Mouse (Mus musculus): ENCODE results near the gene Picalm. TPM values are rescaled to one million over a fixed set of nuclear protein-coding genes. Genes with fewer than 3 reads are reported as not detected.

Picalm gene
- polyA plus RNA-seq, 1 experiment from 2014 or later = 43.6 TPM

GRCm38 (mm10) chr7:90236289-90236905 is 106.4 kb downstream of the Picalm start:
- Histone ChIP-seq H3K4me3 (ENCODE audit: low read depth, low read length) (no peak overlapping the region), H3K9ac (ENCODE audit: low read depth, low read length) (no peak overlapping the region), H3K9me3 (replicated peaks; ENCODE audit: control insufficient read depth, low read length) (no peaks in the 10 kb centered on the region), H3K27ac (ENCODE audit: low read length) (no peak overlapping the region), H3K36me3 (ENCODE audit: control insufficient read depth, insufficient read depth) (no peaks in the 10 kb centered on the region), H3K27me3 (ENCODE audit: control insufficient read depth, insufficient read depth, low read depth, low read length) (no peaks in the 10 kb centered on the region), H3K4me2 (ENCODE audit: low read depth, low read length) (no peak overlapping the region), H3K4me1 (ENCODE audit: control insufficient read depth, low read depth, low read length) (no peaks in the 10 kb centered on the region)
- ATAC-seq (ENCODE audit: low read depth) = no peak
- 41% methylated on average over 4 of the region's 4 CpGs for WGBS (ENCODE audit: insufficient replicate concordance)

DNA sequence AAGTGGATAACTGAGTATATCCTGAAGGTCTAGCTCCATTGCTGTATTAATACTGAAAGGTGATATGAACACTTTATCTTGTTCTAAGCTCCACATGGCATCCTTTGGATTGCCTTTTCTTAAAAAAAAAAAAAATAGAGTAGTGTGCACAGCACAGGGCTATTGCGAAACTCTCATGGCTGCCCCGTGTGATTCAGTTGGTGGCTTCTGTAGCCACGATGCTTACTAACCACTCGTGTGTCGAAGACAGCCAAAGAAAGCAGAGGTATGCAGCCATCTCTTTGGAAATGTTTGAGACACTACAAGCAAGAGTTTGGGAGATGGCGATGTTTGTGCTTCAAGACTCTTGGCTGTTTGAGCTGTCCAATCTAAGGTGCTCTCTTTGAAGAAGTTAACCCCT is 113.1 kb downstream of the Picalm start:
- H3K9me3 ChIP-seq (replicated peaks; ENCODE audit: control insufficient read depth, low read length) = no peaks in the 10 kb centered on the region
- no peak for ATAC-seq (ENCODE audit: low read depth)
- no peak overlapping the region for H3K9ac ChIP-seq (ENCODE audit: low read depth, low read length)
- no peak overlapping the region for H3K4me2 ChIP-seq (ENCODE audit: low read depth, low read length)
- WGBS (ENCODE audit: insufficient replicate concordance) = 29% methylated on average over 6 of the region's 6 CpGs
- no peak overlapping the region for H3K4me3 ChIP-seq (ENCODE audit: low read depth, low read length)
- no peaks in the 10 kb centered on the region for H3K4me1 ChIP-seq (ENCODE audit: control insufficient read depth, low read depth, low read length)
- H3K27me3 ChIP-seq (ENCODE audit: control insufficient read depth, insufficient read depth, low read depth, low read length) = no peaks in the 10 kb centered on the region
- H3K27ac ChIP-seq (ENCODE audit: low read length) = no peak overlapping the region
- H3K36me3 ChIP-seq (ENCODE audit: control insufficient read depth, insufficient read depth) = no peaks in the 10 kb centered on the region

GRCm38 (mm10) chr7:90243643-90244042 is 113.6 kb downstream of the Picalm start:
- peak; percentile 41 for ATAC-seq (ENCODE audit: low read depth)
- Histone ChIP-seq H3K27me3 (ENCODE audit: control insufficient read depth, insufficient read depth, low read depth, low read length) (no peaks in the 10 kb centered on the region), H3K27ac (ENCODE audit: low read length) (no peak overlapping the region), H3K9ac (ENCODE audit: low read depth, low read length) (no peak overlapping the region), H3K4me3 (ENCODE audit: low read depth, low read length) (no peak overlapping the region), H3K9me3 (replicated peaks; ENCODE audit: control insufficient read depth, low read length) (no peaks in the 10 kb centered on the region), H3K4me1 (ENCODE audit: control insufficient read depth, low read depth, low read length) (no peaks in the 10 kb centered on the region), H3K36me3 (ENCODE audit: control insufficient read depth, insufficient read depth) (no peaks in the 10 kb centered on the region), H3K4me2 (ENCODE audit: low read depth, low read length) (no peak overlapping the region)
- 12% methylated on average over 5 of the region's 5 CpGs for WGBS (ENCODE audit: insufficient replicate concordance)

DNA sequence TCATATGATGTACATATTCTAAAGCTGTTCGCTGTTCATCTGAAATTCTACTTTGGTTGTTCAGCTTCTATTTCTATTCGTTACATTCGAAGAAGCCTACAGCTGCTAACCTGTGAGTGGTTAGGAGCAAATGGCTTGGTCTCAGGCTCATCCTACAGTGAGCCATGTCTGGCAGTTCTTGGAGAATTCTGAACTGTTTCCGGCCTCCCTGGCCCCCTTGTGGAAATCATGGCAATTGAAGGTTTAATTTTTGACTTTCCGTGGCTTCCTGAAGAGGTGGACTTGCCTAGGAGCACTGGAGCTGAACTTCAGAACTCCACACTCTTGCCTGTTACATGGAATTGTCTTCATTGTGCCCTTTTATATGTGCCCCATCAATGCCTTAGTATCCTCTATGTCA is 122.9 kb downstream of the Picalm start:
- no peak overlapping the region for H3K9ac ChIP-seq (ENCODE audit: low read depth, low read length)
- no peaks in the 10 kb centered on the region for H3K9me3 ChIP-seq (replicated peaks; ENCODE audit: control insufficient read depth, low read length)
- no peak overlapping the region for H3K4me3 ChIP-seq (ENCODE audit: low read depth, low read length)
- no peak overlapping the region for H3K27ac ChIP-seq (ENCODE audit: low read length)
- no peak overlapping the region for H3K4me2 ChIP-seq (ENCODE audit: low read depth, low read length)
- H3K4me1 ChIP-seq (ENCODE audit: control insufficient read depth, low read depth, low read length) = no peaks in the 10 kb centered on the region; the same call in 1 of the 2 replicates
- no peaks in the 10 kb centered on the region for H3K27me3 ChIP-seq (ENCODE audit: control insufficient read depth, insufficient read depth, low read depth, low read length)
- 61% methylated on average over 5 of the region's 5 CpGs for WGBS (ENCODE audit: insufficient replicate concordance)
- no peak for ATAC-seq (ENCODE audit: low read depth)
- no peaks in the 10 kb centered on the region for H3K36me3 ChIP-seq (ENCODE audit: control insufficient read depth, insufficient read depth)

- H3K4me2 ChIP-seq (ENCODE audit: low read depth, low read length) = no peak overlapping the region
- no peak overlapping the region for H3K9ac ChIP-seq (ENCODE audit: low read depth, low read length)
- no peaks in the 10 kb centered on the region for H3K36me3 ChIP-seq (ENCODE audit: control insufficient read depth, insufficient read depth)
- 65% methylated on average over 2 of the region's 2 CpGs for WGBS (ENCODE audit: insufficient replicate concordance)
- H3K27ac ChIP-seq (ENCODE audit: low read length) = no peak overlapping the region
- no peaks in the 10 kb centered on the region for H3K4me1 ChIP-seq (ENCODE audit: control insufficient read depth, low read depth, low read length)
- no peak for ATAC-seq (ENCODE audit: low read depth)
- no peaks in the 10 kb centered on the region for H3K9me3 ChIP-seq (replicated peaks; ENCODE audit: control insufficient read depth, low read length)
- no peaks in the 10 kb centered on the region for H3K27me3 ChIP-seq (ENCODE audit: control insufficient read depth, insufficient read depth, low read depth, low read length)
- no peak overlapping the region for H3K4me3 ChIP-seq (ENCODE audit: low read depth, low read length)
Observed at GRCm38 (mm10) chr7:90258701-90259100, 128.7 kb downstream of the Picalm start.

- no peaks in the 10 kb centered on the region for H3K4me1 ChIP-seq (ENCODE audit: control insufficient read depth, low read depth, low read length)
- 20% methylated on average over 2 of the region's 2 CpGs for WGBS (ENCODE audit: insufficient replicate concordance)
- no peaks in the 10 kb centered on the region for H3K27me3 ChIP-seq (ENCODE audit: control insufficient read depth, insufficient read depth, low read depth, low read length)
- H3K9ac ChIP-seq (ENCODE audit: low read depth, low read length) = no peak overlapping the region
- H3K36me3 ChIP-seq (ENCODE audit: control insufficient read depth, insufficient read depth) = no peaks in the 10 kb centered on the region
- no peak overlapping the region for H3K4me3 ChIP-seq (ENCODE audit: low read depth, low read length)
- H3K27ac ChIP-seq (ENCODE audit: low read length) = no peak overlapping the region
- H3K4me2 ChIP-seq (ENCODE audit: low read depth, low read length) = no peak overlapping the region
- ATAC-seq (ENCODE audit: low read depth) = peak; percentile 27; the same call in 1 of the 2 replicates
- no peaks in the 10 kb centered on the region for H3K9me3 ChIP-seq (replicated peaks; ENCODE audit: control insufficient read depth, low read length)
Observed at GRCm38 (mm10) chr7:90259899-90260298, 129.9 kb downstream of the Picalm start.

GRCm38 (mm10) chr7:90261902-90262599 is 132.0 kb downstream of the Picalm start:
- no peaks in the 10 kb centered on the region for H3K36me3 ChIP-seq (ENCODE audit: control insufficient read depth, insufficient read depth)
- H3K27me3 ChIP-seq (ENCODE audit: control insufficient read depth, insufficient read depth, low read depth, low read length) = no peaks in the 10 kb centered on the region
- 35% methylated on average over 7 of the region's 7 CpGs for WGBS (ENCODE audit: insufficient replicate concordance)
- no peaks in the 10 kb centered on the region for H3K9me3 ChIP-seq (replicated peaks; ENCODE audit: control insufficient read depth, low read length)
- H3K4me2 ChIP-seq (ENCODE audit: low read depth, low read length) = no peak overlapping the region
- no peak overlapping the region for H3K9ac ChIP-seq (ENCODE audit: low read depth, low read length)
- H3K4me3 ChIP-seq (ENCODE audit: low read depth, low read length) = no peak overlapping the region
- no peak overlapping the region for H3K27ac ChIP-seq (ENCODE audit: low read length)
- H3K4me1 ChIP-seq (ENCODE audit: control insufficient read depth, low read depth, low read length) = peaks cover 4% of the 10 kb centered on the region
- no peak for ATAC-seq (ENCODE audit: low read depth)

Other genes with a start within 250 kb of the Picalm start
- gene Ccdc81, start 226.6 kb upstream of the Picalm start, polyA plus RNA-seq (2015; fragmentation: Nextera tagmentation; extraction: Ambion mirVana) = not detected in 2 replicates
- 48.2 and 59.3 TPM in 2 replicates for gene Hikeshi, start 189.0 kb upstream of the Picalm start, polyA plus RNA-seq (2015; fragmentation: Nextera tagmentation; extraction: Ambion mirVana)
- gene Eed, start 149.2 kb upstream of the Picalm start, polyA plus RNA-seq (2015; fragmentation: Nextera tagmentation; extraction: Ambion mirVana) = 25.7 and 26.2 TPM in 2 replicates
- gene Ccdc83, start 135.6 kb downstream of the Picalm start, polyA plus RNA-seq (2015; fragmentation: Nextera tagmentation; extraction: Ambion mirVana) = not detected in 2 replicates
- 0.69 and 0.99 TPM in 2 replicates for gene Sytl2, start 172.0 kb downstream of the Picalm start, polyA plus RNA-seq (2015; fragmentation: Nextera tagmentation; extraction: Ambion mirVana)

Data from liver, embryonic 16.5 days (tissue).